Mouse (Mus musculus): ENCODE data around the gene Syt3. TPM values are rescaled to one million over a fixed set of nuclear protein-coding genes. Genes with fewer than 3 reads are reported as not detected.

Syt3 gene
- total and polyA plus RNA-seq, 3 experiments: 0.02 TPM; not detected in 2

DNA sequence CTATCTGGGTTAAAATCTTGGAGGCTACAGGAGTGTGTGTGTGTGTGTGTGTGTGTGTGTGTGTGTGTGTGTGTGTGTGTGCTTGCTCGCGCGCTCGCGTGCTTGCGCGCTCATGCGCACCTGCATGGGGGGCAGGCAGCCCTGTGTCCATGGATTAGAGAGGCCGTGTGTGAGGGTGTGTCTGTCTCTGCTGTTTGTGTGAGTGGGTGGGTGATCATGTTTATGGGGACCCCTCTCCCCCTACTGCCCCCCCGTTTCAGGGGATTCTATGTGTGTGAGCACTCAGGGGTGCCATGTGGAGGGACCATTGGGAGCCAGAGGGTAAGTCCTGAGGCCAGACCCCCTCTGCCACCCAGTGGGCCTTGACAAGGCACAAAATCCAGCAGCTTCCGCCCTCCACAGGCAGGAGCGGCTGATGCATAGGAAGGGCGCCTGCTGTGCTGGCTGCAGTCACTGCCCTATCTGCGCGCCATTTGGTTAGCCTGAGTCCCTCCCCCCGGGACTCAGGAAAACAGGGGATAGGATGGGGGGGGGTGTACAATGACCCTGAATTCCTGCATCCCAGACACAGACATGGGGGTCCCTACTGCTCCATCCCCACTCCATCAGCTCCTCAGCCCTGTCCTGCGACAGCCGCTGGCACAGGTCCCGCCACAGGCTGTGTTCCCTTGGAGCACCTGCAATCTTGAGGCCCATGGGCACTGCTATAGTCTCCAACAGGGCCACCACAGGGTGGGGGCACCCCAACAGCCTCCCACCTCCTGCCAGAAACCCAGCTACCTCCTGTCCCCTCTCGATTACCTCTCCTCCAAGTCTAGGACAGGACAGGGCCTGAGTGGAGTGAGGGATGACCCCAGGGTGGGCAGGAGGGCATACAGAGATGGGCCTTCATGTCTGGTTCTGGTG is 59.6 kb downstream of the Syt3 start:
- no peak for ATAC-seq (ENCODE audit: extremely low read depth, insufficient number of reproducible peaks, low FRiP score, poor library complexity, severe bottlenecking)
- H3K4me3 ChIP-seq (ENCODE audit: low read depth, low read length): no peak overlapping the region
- DNase-seq (ENCODE audit: low spot score): no peak
- no peaks in the 10 kb centered on the region for H3K9me3 ChIP-seq (replicated peaks)
- H3K4me1 ChIP-seq (ENCODE audit: insufficient read depth, low read depth, low read length): no peaks in the 10 kb centered on the region; the same call in 1 of the 2 replicates
- TF ChIP-seq GATA2 (IDR thresholded peaks at IDR 0.05; ENCODE audit: borderline replicate concordance, low read depth, low read length) (no peak), GATA1 (IDR thresholded peaks at IDR 0.05; ENCODE audit: borderline replicate concordance, low read length) (no peak), TAL1 (conservative IDR thresholded peaks at IDR 0.05; ENCODE audit: low read depth, low read length) (no peak), CTCF (IDR thresholded peaks at IDR 0.05; ENCODE audit: low read depth, low read length) (no peak), POLR2AphosphoS5 (IDR thresholded peaks at IDR 0.05; ENCODE audit: insufficient replicate concordance, low read depth, low read length) (no peak)
- H3K27me3 ChIP-seq (ENCODE audit: insufficient read depth, low read length): peaks cover 45% of the 10 kb centered on the region
- no peaks in the 10 kb centered on the region for H3K36me3 ChIP-seq (replicated peaks)

GRCm38 (mm10) chr7:44444886-44445527 is 61.1 kb downstream of the Syt3 start:
- peaks cover 43% of the 10 kb centered on the region for H3K27me3 ChIP-seq (ENCODE audit: insufficient read depth, low read length)
- DNase-seq (ENCODE audit: low spot score) (no peak), ATAC-seq (ENCODE audit: extremely low read depth, insufficient number of reproducible peaks, low FRiP score, poor library complexity, severe bottlenecking) (no peak)
- H3K4me1 ChIP-seq (ENCODE audit: insufficient read depth, low read depth, low read length): no peaks in the 10 kb centered on the region; the same call in 1 of the 2 replicates
- TF ChIP-seq GATA1 (IDR thresholded peaks at IDR 0.05; ENCODE audit: borderline replicate concordance, low read length) (no peak), POLR2AphosphoS5 (IDR thresholded peaks at IDR 0.05; ENCODE audit: insufficient replicate concordance, low read depth, low read length) (no peak), GATA2 (IDR thresholded peaks at IDR 0.05; ENCODE audit: borderline replicate concordance, low read depth, low read length) (no peak), CTCF (IDR thresholded peaks at IDR 0.05; ENCODE audit: low read depth, low read length) (no peak), TAL1 (conservative IDR thresholded peaks at IDR 0.05; ENCODE audit: low read depth, low read length) (no peak)
- no peaks in the 10 kb centered on the region for H3K9me3 ChIP-seq (replicated peaks)
- H3K36me3 ChIP-seq (replicated peaks): no peaks in the 10 kb centered on the region
- H3K4me3 ChIP-seq (ENCODE audit: low read depth, low read length): no peak overlapping the region

GRCm38 (mm10) chr7:44445528-44445923 is 61.6 kb downstream of the Syt3 start:
- H3K4me1 ChIP-seq (ENCODE audit: insufficient read depth, low read depth, low read length): no peaks in the 10 kb centered on the region; the same call in 1 of the 2 replicates
- TF ChIP-seq TAL1 (conservative IDR thresholded peaks at IDR 0.05; ENCODE audit: low read depth, low read length) (no peak), POLR2AphosphoS5 (IDR thresholded peaks at IDR 0.05; ENCODE audit: insufficient replicate concordance, low read depth, low read length) (no peak), CTCF (IDR thresholded peaks at IDR 0.05; ENCODE audit: low read depth, low read length) (no peak), GATA2 (IDR thresholded peaks at IDR 0.05; ENCODE audit: borderline replicate concordance, low read depth, low read length) (no peak), GATA1 (IDR thresholded peaks at IDR 0.05; ENCODE audit: borderline replicate concordance, low read length) (no peak)
- DNase-seq (ENCODE audit: low spot score): no peak
- H3K27me3 ChIP-seq (ENCODE audit: insufficient read depth, low read length): peaks cover 38% of the 10 kb centered on the region
- H3K4me3 ChIP-seq (ENCODE audit: low read depth, low read length): no peak overlapping the region
- H3K9me3 ChIP-seq (replicated peaks): no peaks in the 10 kb centered on the region
- H3K36me3 ChIP-seq (replicated peaks): no peaks in the 10 kb centered on the region
- no peak for ATAC-seq (ENCODE audit: extremely low read depth, insufficient number of reproducible peaks, low FRiP score, poor library complexity, severe bottlenecking)

- ATAC-seq (ENCODE audit: extremely low read depth, insufficient number of reproducible peaks, low FRiP score, poor library complexity, severe bottlenecking) (no peak), DNase-seq (ENCODE audit: low spot score) (no peak)
- no peak for TF ChIP-seq GATA1 (IDR thresholded peaks at IDR 0.05; ENCODE audit: borderline replicate concordance, low read length)
- TF ChIP-seq GATA2 (IDR thresholded peaks at IDR 0.05; ENCODE audit: borderline replicate concordance, low read depth, low read length): no peak
- no peak for TF ChIP-seq POLR2AphosphoS5 (IDR thresholded peaks at IDR 0.05; ENCODE audit: insufficient replicate concordance, low read depth, low read length)
- no peak for TF ChIP-seq TAL1 (conservative IDR thresholded peaks at IDR 0.05; ENCODE audit: low read depth, low read length)
- TF ChIP-seq CTCF (IDR thresholded peaks at IDR 0.05; ENCODE audit: low read depth, low read length): no peak
- H3K4me1 ChIP-seq (ENCODE audit: insufficient read depth, low read depth, low read length): no peaks in the 10 kb centered on the region; the same call in 1 of the 2 replicates
- no peak overlapping the region for H3K4me3 ChIP-seq (ENCODE audit: low read depth, low read length)
- no peaks in the 10 kb centered on the region for H3K9me3 ChIP-seq (replicated peaks)
- peaks cover 38% of the 10 kb centered on the region; the same call in 1 of the 2 replicates for H3K27me3 ChIP-seq (ENCODE audit: insufficient read depth, low read length)
- H3K36me3 ChIP-seq (replicated peaks): no peaks in the 10 kb centered on the region
These were observed 62.4 kb downstream of the Syt3 start for GRCm38 (mm10) chr7:44446070-44446855.

Other genes starting within 250 kb of the Syt3 start
Only the 20 nearest of the 25 such genes appear.
- gene Klk1b4, start 176.7 kb upstream of the Syt3 start, total RNA-seq (2014; fragmentation: Nextera tagmentation): not detected in 2 replicates
- gene Klk1b4, start 176.7 kb upstream of the Syt3 start, total RNA-seq (2017): not detected in 2 replicates
- not detected in 2 replicates for gene Klk1b4, start 176.7 kb upstream of the Syt3 start, polyA plus RNA-seq (2012)
- not detected in 2 replicates for gene Klk1b5, start 168.2 kb upstream of the Syt3 start, total RNA-seq (2014; fragmentation: Nextera tagmentation)
- not detected in 2 replicates for gene Klk1b5, start 168.2 kb upstream of the Syt3 start, total RNA-seq (2017)
- not detected in 2 replicates for gene Klk1b5, start 168.2 kb upstream of the Syt3 start, polyA plus RNA-seq (2012)
- not detected in 2 replicates for gene Klk1, start 158.7 kb upstream of the Syt3 start, total RNA-seq (2014; fragmentation: Nextera tagmentation)
- gene Klk1, start 158.7 kb upstream of the Syt3 start, total RNA-seq (2017): not detected in 2 replicates
- not detected in 2 replicates for gene Klk1, start 158.7 kb upstream of the Syt3 start, polyA plus RNA-seq (2012)
- gene Gm36864, start 147.9 kb upstream of the Syt3 start, total RNA-seq (2014; fragmentation: Nextera tagmentation): not detected in 2 replicates
- 0.22 TPM in 1 of 2 replicates, not detected in the other for gene Gm36864, start 147.9 kb upstream of the Syt3 start, total RNA-seq (2017)
- not detected in 2 replicates for gene Gm36864, start 147.9 kb upstream of the Syt3 start, polyA plus RNA-seq (2012)
- gene 1700028J19Rik, start 137.4 kb upstream of the Syt3 start, total RNA-seq (2014; fragmentation: Nextera tagmentation): 0.87 and 3.6 TPM in 2 replicates
- gene 1700028J19Rik, start 137.4 kb upstream of the Syt3 start, total RNA-seq (2017): 0.60 and 1.3 TPM in 2 replicates
- 0.05 TPM in 1 of 2 replicates, not detected in the other for gene 1700028J19Rik, start 137.4 kb upstream of the Syt3 start, polyA plus RNA-seq (2012)
- 113 and 114 TPM in 2 replicates for gene 2410002F23Rik, start 137.4 kb upstream of the Syt3 start, total RNA-seq (2014; fragmentation: Nextera tagmentation)
- 79.9 and 90.4 TPM in 2 replicates for gene 2410002F23Rik, start 137.4 kb upstream of the Syt3 start, total RNA-seq (2017)
- 276 and 317 TPM in 2 replicates for gene 2410002F23Rik, start 137.4 kb upstream of the Syt3 start, polyA plus RNA-seq (2012)
- gene Acp4, start 126.7 kb upstream of the Syt3 start, total RNA-seq (2014; fragmentation: Nextera tagmentation): not detected in 2 replicates
- gene Acp4, start 126.7 kb upstream of the Syt3 start, total RNA-seq (2017): not detected in 2 replicates
- not detected in 2 replicates for gene Acp4, start 126.7 kb upstream of the Syt3 start, polyA plus RNA-seq (2012)
- gene Gm15517, start 122.7 kb upstream of the Syt3 start, total RNA-seq (2014; fragmentation: Nextera tagmentation): not detected in 2 replicates
- not detected in 2 replicates for gene Gm15517, start 122.7 kb upstream of the Syt3 start, total RNA-seq (2017)
- gene Gm15517, start 122.7 kb upstream of the Syt3 start, polyA plus RNA-seq (2012): not detected in 2 replicates
- 3.1 and 5.3 TPM in 2 replicates for gene Clec11a, start 77.2 kb upstream of the Syt3 start, total RNA-seq (2014; fragmentation: Nextera tagmentation)
- gene Clec11a, start 77.2 kb upstream of the Syt3 start, total RNA-seq (2017): 2.6 and 3.3 TPM in 2 replicates
- gene Clec11a, start 77.2 kb upstream of the Syt3 start, polyA plus RNA-seq (2012): 1.8 and 2.2 TPM in 2 replicates
- gene Shank1, start 73.8 kb upstream of the Syt3 start, total RNA-seq (2014; fragmentation: Nextera tagmentation): 0.08 TPM in 1 of 2 replicates, not detected in the other
- under 0.01 and 0.11 TPM in 2 replicates for gene Shank1, start 73.8 kb upstream of the Syt3 start, total RNA-seq (2017)
- gene Shank1, start 73.8 kb upstream of the Syt3 start, polyA plus RNA-seq (2012): 0.13 and 0.20 TPM in 2 replicates
- gene 1700008O03Rik, start 1.7 kb downstream of the Syt3 start, total RNA-seq (2014; fragmentation: Nextera tagmentation): 2.5 TPM in 1 of 2 replicates, not detected in the other
- 0.11 and 0.41 TPM in 2 replicates for gene 1700008O03Rik, start 1.7 kb downstream of the Syt3 start, total RNA-seq (2017)
- 0.49 and 0.61 TPM in 2 replicates for gene 1700008O03Rik, start 1.7 kb downstream of the Syt3 start, polyA plus RNA-seq (2012)
- gene Lrrc4b, start 44.9 kb downstream of the Syt3 start, total RNA-seq (2014; fragmentation: Nextera tagmentation): not detected in 2 replicates
- 0.05 TPM in 1 of 2 replicates, not detected in the other for gene Lrrc4b, start 44.9 kb downstream of the Syt3 start, total RNA-seq (2017)
- not detected in 2 replicates for gene Lrrc4b, start 44.9 kb downstream of the Syt3 start, polyA plus RNA-seq (2012)
- gene Aspdh, start 81.3 kb downstream of the Syt3 start, total RNA-seq (2014; fragmentation: Nextera tagmentation): not detected in 2 replicates
- gene Aspdh, start 81.3 kb downstream of the Syt3 start, total RNA-seq (2017): not detected in 2 replicates
- not detected in 2 replicates for gene Aspdh, start 81.3 kb downstream of the Syt3 start, polyA plus RNA-seq (2012)
- gene Josd2, start 83.9 kb downstream of the Syt3 start, total RNA-seq (2014; fragmentation: Nextera tagmentation): 48.5 and 55.0 TPM in 2 replicates
- gene Josd2, start 83.9 kb downstream of the Syt3 start, total RNA-seq (2017): 22.1 and 27.2 TPM in 2 replicates
- 162 and 230 TPM in 2 replicates for gene Josd2, start 83.9 kb downstream of the Syt3 start, polyA plus RNA-seq (2012)
- gene Emc10, start 112.4 kb downstream of the Syt3 start, total RNA-seq (2014; fragmentation: Nextera tagmentation): 33.3 and 33.7 TPM in 2 replicates
- gene Emc10, start 112.4 kb downstream of the Syt3 start, total RNA-seq (2017): 18.5 and 19.0 TPM in 2 replicates
- gene Emc10, start 112.4 kb downstream of the Syt3 start, polyA plus RNA-seq (2012): 147 and 166 TPM in 2 replicates
- 6.8 and 12.7 TPM in 2 replicates for gene Fam71e1, start 112.5 kb downstream of the Syt3 start, total RNA-seq (2014; fragmentation: Nextera tagmentation)
- 1.3 and 5.5 TPM in 2 replicates for gene Fam71e1, start 112.5 kb downstream of the Syt3 start, total RNA-seq (2017)
- gene Fam71e1, start 112.5 kb downstream of the Syt3 start, polyA plus RNA-seq (2012): 6.9 and 7.4 TPM in 2 replicates
- gene Mybpc2, start 140.6 kb downstream of the Syt3 start, total RNA-seq (2014; fragmentation: Nextera tagmentation): not detected in 2 replicates
- gene Mybpc2, start 140.6 kb downstream of the Syt3 start, total RNA-seq (2017): 0.05 TPM in 1 of 2 replicates, not detected in the other
- not detected in 2 replicates for gene Mybpc2, start 140.6 kb downstream of the Syt3 start, polyA plus RNA-seq (2012)
- gene Spib, start 148.0 kb downstream of the Syt3 start, total RNA-seq (2014; fragmentation: Nextera tagmentation): not detected in 2 replicates
- gene Spib, start 148.0 kb downstream of the Syt3 start, total RNA-seq (2017): not detected in 2 replicates
- gene Spib, start 148.0 kb downstream of the Syt3 start, polyA plus RNA-seq (2012): not detected in 2 replicates
- 70.1 and 106 TPM in 2 replicates for gene Pold1, start 164.7 kb downstream of the Syt3 start, total RNA-seq (2014; fragmentation: Nextera tagmentation)
- gene Pold1, start 164.7 kb downstream of the Syt3 start, total RNA-seq (2017): 54.6 and 72.4 TPM in 2 replicates
- 252 and 268 TPM in 2 replicates for gene Pold1, start 164.7 kb downstream of the Syt3 start, polyA plus RNA-seq (2012)
- 98.5 and 107 TPM in 2 replicates for gene Nr1h2, start 169.8 kb downstream of the Syt3 start, total RNA-seq (2014; fragmentation: Nextera tagmentation)
- gene Nr1h2, start 169.8 kb downstream of the Syt3 start, total RNA-seq (2017): 34.0 and 39.0 TPM in 2 replicates
- 223 and 232 TPM in 2 replicates for gene Nr1h2, start 169.8 kb downstream of the Syt3 start, polyA plus RNA-seq (2012)